Mouse (Mus musculus) thymus, adult 2 months (tissue): ENCODE measurements around the gene Slc2a9.

Experiments
- CTCF ChIP-seq: fragments of 200-500 bp; IDR thresholded peaks from 2 replicates; pipeline ENCODE4 v1.5.1; 2012; ENCODE audit warnings: mild to moderate bottlenecking, control low read depth, low read length, moderate library complexity, borderline replicate concordance; ENCODE audit not compliant: control insufficient read depth, poor library complexity, insufficient read depth; ENCODE audit errors: extremely low read depth
- POLR2A ChIP-seq: fragments of 200-500 bp; IDR thresholded peaks from 2 replicates; pipeline ENCODE4 v1.6.1; 2012; ENCODE audit warnings: mild to moderate bottlenecking, low read length, control low read depth, moderate library complexity; ENCODE audit not compliant: control insufficient read depth, poor library complexity, insufficient read depth; ENCODE audit errors: extremely low read depth

GRCm38 (mm10) chr5:38550221-38550768, 47.4 kb upstream of the Slc2a9 start:
- TF ChIP-seq CTCF (no peak), POLR2A (no peak)
